Mouse (Mus musculus): ENCODE results near the gene Gm28053. TPM values are rescaled to one million over a fixed set of nuclear protein-coding genes. Genes with fewer than 3 reads are reported as not detected.

Gene Gm28053
- polyA plus RNA-seq, 1 experiment = not detected

DNA sequence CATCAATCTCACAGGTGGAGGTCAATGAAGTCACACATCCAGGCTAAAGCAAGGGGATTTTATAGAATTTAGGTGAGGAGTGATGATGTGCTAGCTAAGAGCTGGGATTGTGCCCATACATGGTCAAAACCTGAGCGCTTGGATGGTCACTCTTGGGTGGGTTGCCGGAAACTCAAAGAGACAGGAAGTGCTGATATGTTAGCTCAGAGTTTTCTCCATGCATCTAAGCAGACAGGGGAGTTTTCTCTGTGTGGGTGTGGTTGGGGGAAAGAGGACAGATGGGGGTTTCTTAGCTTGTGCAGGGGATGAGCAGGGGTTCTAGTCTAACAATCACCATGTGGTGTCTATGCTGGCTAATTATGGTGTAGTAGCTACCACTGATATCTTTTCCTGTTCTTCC lies 29.1 kb upstream of the Gm28053 start:
- TF ChIP-seq CTCF (IDR thresholded peaks at IDR 0.05; ENCODE audit: borderline replicate concordance, insufficient read depth, low read length) = no peak
- no peak for TF ChIP-seq POLR2A (IDR thresholded peaks at IDR 0.05; ENCODE audit: low read depth, low read length)
- no peak overlapping the region for H3K4me3 ChIP-seq (ENCODE audit: insufficient read depth, low read length)
- no peaks in the 10 kb centered on the region for H3K4me1 ChIP-seq (ENCODE audit: control insufficient read depth, insufficient read depth, low read length)
- no peak overlapping the region for H3K27ac ChIP-seq (ENCODE audit: insufficient read depth, low read length)

DNA sequence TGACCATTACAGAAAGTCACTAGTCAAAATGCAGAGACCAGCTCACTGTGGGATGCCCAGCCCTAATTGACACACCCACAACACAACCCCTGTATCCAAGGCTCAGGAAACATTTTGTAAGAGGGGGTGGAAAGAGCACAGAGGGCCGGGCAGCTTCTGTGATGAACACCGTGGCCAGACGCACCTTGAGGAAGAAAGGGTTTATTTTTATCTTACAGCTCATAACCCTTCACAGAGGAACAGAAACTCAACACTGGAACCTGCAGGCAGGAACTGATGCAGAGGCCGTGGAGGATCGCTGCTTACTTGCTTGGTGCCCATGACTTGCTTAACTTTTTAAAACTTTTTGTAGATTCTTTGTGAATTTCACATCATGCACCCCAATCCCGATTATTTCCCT lies 25.4 kb upstream of the Gm28053 start:
- no peak overlapping the region for H3K4me3 ChIP-seq (ENCODE audit: insufficient read depth, low read length)
- no peak overlapping the region for H3K27ac ChIP-seq (ENCODE audit: insufficient read depth, low read length)
- TF ChIP-seq POLR2A (IDR thresholded peaks at IDR 0.05; ENCODE audit: low read depth, low read length) (no peak), CTCF (IDR thresholded peaks at IDR 0.05; ENCODE audit: borderline replicate concordance, insufficient read depth, low read length) (no peak)
- no peaks in the 10 kb centered on the region for H3K4me1 ChIP-seq (ENCODE audit: control insufficient read depth, insufficient read depth, low read length)

DNA sequence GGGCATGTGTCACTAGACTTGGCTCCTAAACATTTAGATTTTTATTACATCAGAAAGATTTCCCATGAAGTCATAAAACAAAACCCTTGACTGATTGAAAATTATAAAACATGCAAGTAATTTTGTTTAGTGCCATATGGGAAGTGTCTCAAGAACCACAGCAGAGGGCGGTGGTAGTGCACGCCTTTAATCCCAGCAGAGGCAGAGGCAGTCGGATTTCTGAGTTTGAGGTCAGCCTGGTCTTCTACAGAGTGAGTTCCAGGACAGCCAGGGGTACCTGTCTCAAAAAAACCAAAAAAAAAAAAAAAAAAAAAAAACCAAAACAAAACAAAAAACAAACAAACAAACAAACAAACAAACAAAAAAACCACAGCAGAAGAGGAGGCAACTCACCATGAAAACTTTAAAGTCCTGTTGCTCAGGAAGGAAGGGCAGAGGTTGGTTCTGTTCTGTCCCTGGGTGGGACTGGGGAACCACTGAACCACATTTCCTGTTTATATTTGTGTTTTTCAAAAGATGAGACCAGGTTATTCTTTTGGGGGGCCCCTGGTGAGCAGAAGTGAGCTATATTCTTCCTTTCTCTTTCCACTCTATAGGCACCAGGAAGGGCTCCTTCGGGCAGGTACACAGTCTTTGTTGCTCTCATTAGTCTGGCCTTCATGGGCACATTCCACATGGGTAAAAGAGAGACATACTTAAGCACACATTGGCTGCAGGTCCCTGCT lies 21.4 kb upstream of the Gm28053 start:
- TF ChIP-seq CTCF (IDR thresholded peaks at IDR 0.05; ENCODE audit: borderline replicate concordance, insufficient read depth, low read length) = no peak
- TF ChIP-seq POLR2A (IDR thresholded peaks at IDR 0.05; ENCODE audit: low read depth, low read length) = no peak
- Histone ChIP-seq H3K27ac (ENCODE audit: insufficient read depth, low read length) (no peak overlapping the region), H3K4me1 (ENCODE audit: control insufficient read depth, insufficient read depth, low read length) (no peaks in the 10 kb centered on the region), H3K4me3 (ENCODE audit: insufficient read depth, low read length) (no peak overlapping the region)

DNA sequence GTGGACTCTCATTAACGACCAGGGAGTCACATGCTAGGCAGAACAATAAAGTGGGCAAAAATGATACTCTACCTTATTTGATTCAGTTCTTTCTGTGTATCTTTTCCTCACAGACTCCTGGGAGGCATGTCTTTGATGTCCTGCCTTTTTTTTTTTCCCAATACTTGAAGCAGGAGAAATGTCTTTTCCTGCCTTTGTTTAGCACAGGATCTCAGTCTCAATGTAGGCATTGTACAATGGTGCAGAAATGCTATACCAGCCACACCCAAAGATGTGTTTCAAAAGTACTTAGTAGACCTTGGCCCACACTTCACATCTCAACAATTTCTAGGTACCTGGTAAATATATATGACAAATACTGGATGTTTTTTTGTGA lies 20.9 kb upstream of the Gm28053 start:
- TF ChIP-seq CTCF (IDR thresholded peaks at IDR 0.05; ENCODE audit: borderline replicate concordance, insufficient read depth, low read length) (no peak), POLR2A (IDR thresholded peaks at IDR 0.05; ENCODE audit: low read depth, low read length) (no peak)

DNA sequence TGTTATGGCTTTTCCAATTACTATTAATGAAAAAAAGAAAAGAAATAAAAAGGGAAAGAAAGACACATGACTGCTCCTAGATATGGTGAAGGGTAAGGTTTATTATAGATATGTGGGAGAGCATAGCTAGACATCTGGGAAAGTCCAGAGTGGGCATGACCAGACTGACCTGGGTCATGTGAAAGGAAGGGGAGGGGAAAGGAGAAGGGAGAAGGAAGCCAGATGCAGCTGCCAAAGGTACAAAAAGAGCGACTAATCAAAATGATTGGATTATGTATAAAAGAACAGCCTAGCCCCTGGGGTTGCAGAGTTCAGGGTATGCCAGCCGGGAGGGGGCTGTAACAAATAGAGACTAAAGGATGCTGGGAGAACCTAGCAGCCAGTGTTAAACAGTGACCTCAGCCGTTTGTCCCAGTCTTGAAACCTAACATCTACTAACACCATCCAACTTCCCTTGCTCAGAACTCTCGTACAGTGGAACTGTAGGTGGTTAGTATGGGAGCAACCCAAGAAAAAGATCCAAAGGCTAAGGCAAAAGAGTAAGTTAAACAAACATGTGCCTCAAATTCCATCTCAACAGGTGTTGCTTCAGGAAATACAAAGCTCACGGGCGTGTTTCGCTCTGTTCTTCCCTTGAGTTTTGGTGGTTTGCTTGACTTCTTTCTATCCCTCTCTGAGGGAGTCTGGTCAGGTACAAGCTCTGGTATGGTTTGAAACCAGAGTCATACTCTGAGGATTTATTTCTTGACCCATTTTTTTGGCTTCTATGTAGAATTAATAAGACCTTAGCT lies 20.1 kb upstream of the Gm28053 start:
- TF ChIP-seq CTCF (IDR thresholded peaks at IDR 0.05; ENCODE audit: borderline replicate concordance, insufficient read depth, low read length) = no peak
- TF ChIP-seq POLR2A (IDR thresholded peaks at IDR 0.05; ENCODE audit: low read depth, low read length) = no peak
- Histone ChIP-seq H3K27ac (ENCODE audit: insufficient read depth, low read length) (no peak overlapping the region), H3K4me1 (ENCODE audit: control insufficient read depth, insufficient read depth, low read length) (no peaks in the 10 kb centered on the region), H3K4me3 (ENCODE audit: insufficient read depth, low read length) (no peak overlapping the region)

More for the DNA sequence above, 20.9 kb upstream of the Gm28053 start:
- Histone ChIP-seq H3K4me1 (ENCODE audit: control insufficient read depth, insufficient read depth, low read length) (no peaks in the 10 kb centered on the region), H3K4me3 (ENCODE audit: insufficient read depth, low read length) (no peak overlapping the region), H3K27ac (ENCODE audit: insufficient read depth, low read length) (no peak overlapping the region)

DNA sequence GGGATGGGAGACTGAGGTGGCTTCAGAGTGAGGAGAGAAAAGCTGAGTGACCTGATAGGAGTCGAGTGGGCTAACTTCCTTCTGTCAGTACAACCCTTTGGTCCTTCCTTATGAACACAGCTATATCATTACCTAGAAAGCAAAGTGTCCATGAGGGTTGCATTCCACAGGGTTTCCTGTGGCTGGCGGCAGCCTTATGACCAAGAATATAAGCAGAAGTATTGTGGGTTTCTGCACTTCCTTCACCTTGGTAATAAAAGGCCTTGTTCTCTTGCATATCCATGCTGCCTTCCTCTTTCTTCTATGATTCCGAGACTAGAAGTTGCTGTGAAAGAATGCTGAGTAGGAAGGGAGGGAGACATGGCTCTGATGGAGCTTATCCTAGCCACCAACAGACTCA lies 19.5 kb upstream of the Gm28053 start:
- Histone ChIP-seq H3K4me1 (ENCODE audit: control insufficient read depth, insufficient read depth, low read length) (no peaks in the 10 kb centered on the region), H3K27ac (ENCODE audit: insufficient read depth, low read length) (no peak overlapping the region), H3K4me3 (ENCODE audit: insufficient read depth, low read length) (no peak overlapping the region)
- TF ChIP-seq CTCF (IDR thresholded peaks at IDR 0.05; ENCODE audit: borderline replicate concordance, insufficient read depth, low read length) = no peak
- no peak for TF ChIP-seq POLR2A (IDR thresholded peaks at IDR 0.05; ENCODE audit: low read depth, low read length)

DNA sequence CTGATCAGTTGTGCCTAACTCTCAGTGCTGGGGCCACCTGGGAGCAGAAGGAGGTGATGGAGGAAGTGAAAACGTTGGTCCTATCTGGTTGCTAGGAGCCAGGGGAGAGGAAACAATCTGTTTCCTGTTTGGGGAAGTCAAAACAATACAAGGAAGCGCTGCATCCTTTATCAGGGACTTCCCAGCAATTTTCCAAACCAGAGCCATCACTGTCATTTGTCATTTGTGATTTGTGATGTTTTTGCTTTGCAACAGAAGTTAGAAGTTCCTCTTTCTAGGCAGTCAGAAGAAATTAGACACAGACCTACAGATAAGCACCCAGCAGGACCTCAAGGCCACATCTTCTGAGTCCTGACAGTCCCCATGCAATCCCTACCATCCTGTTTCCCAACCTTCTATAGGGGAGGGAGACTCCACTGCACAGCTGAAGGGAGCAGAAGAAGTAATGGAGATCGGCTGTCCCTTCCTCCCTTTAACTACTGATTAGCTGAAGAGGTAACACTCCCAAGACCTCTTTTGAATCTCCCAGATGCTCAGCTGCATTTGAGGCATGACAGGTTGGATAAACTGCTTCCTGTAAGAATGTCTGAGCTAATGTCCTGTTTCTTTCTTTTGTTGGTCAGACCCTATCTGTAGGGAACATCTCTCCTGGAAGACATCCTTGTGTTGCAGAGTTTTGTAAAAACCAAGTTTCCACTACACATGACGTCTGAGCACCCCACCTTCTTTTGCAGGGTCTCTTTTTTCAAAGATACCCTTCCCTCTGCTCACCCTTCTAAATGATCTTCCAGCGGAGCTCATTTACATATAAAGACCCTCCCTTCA lies 17.9 kb upstream of the Gm28053 start:
- H3K4me3 ChIP-seq (ENCODE audit: insufficient read depth, low read length) = no peak overlapping the region
- H3K4me1 ChIP-seq (ENCODE audit: control insufficient read depth, insufficient read depth, low read length) = no peaks in the 10 kb centered on the region
- H3K27ac ChIP-seq (ENCODE audit: insufficient read depth, low read length) = no peak overlapping the region
- TF ChIP-seq POLR2A (IDR thresholded peaks at IDR 0.05; ENCODE audit: low read depth, low read length) = no peak
- TF ChIP-seq CTCF (IDR thresholded peaks at IDR 0.05; ENCODE audit: borderline replicate concordance, insufficient read depth, low read length) = no peak

DNA sequence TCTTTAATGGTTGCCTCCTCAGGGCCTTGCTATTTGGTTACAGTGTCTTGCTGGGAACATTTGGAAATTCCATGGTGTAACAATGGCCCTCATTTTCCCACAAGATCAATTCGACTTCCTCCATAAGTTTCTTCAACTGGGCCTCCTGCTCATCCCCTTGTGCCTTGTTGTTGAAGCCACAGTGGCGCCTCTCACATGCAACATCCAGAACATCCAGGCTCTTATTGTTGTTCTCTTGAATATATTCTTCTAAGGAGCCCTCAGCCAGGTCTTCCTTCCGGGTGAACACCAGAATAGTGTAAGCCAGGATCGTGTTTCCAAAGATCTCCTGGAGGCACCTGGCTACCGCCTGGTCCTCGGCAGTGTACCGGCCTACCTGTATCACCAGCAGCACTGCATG lies 16.3 kb upstream of the Gm28053 start:
- H3K4me1 ChIP-seq (ENCODE audit: control insufficient read depth, insufficient read depth, low read length) = no peaks in the 10 kb centered on the region
- TF ChIP-seq POLR2A (IDR thresholded peaks at IDR 0.05; ENCODE audit: low read depth, low read length) = no peak
- TF ChIP-seq CTCF (IDR thresholded peaks at IDR 0.05; ENCODE audit: borderline replicate concordance, insufficient read depth, low read length) = no peak
- no peak overlapping the region for H3K27ac ChIP-seq (ENCODE audit: insufficient read depth, low read length)
- no peak overlapping the region for H3K4me3 ChIP-seq (ENCODE audit: insufficient read depth, low read length)

DNA sequence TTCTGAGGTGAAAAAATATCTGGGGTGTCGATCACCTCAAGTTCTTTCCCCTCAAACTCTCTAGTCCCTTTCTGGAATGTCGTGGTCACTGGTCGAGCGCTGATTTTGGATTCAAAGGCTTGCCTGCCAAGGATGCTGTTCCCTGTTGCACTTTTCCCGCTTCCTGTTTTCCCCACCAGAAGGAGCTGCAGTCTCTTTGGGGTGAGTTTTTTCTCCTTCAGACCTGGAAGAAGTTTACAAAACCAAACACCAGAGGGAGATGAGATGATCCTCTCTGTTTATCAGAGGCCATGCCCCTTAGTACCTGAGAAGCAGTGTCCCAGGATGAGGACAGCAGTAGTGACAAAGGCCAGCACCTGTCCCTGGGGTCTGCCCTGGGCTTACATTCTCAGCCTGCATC lies 15.8 kb upstream of the Gm28053 start:
- Histone ChIP-seq H3K4me3 (ENCODE audit: insufficient read depth, low read length) (no peak overlapping the region), H3K4me1 (ENCODE audit: control insufficient read depth, insufficient read depth, low read length) (no peaks in the 10 kb centered on the region), H3K27ac (ENCODE audit: insufficient read depth, low read length) (no peak overlapping the region)
- no peak for TF ChIP-seq POLR2A (IDR thresholded peaks at IDR 0.05; ENCODE audit: low read depth, low read length)
- no peak for TF ChIP-seq CTCF (IDR thresholded peaks at IDR 0.05; ENCODE audit: borderline replicate concordance, insufficient read depth, low read length)

Data from embryonic fibroblast, embryonic 13.5 days (primary cell).